Mouse (Mus musculus): ENCODE measurements around the gene Tmem18.
A peak's percentile ranks its signal among the peaks of the same experiment; 100 is the strongest.

Gene Tmem18

GRCm38 (mm10) chr12:30584356-30584740 lies at the start of gene Tmem18:
Gene Tmem18, plus strand, starts transcription at chr12:30584426.
- peak; percentile 83 to 87 for DNase-seq (ENCODE audit: low spot score in 2 of 2)

- no peak for DNase-seq (ENCODE audit: low spot score in 2 of 2)
Measured at GRCm38 (mm10) chr12:30557349-30557748, 26.9 kb upstream of the Tmem18 start.

- no peak for DNase-seq (ENCODE audit: low spot score in 2 of 2)
Measured at GRCm38 (mm10) chr12:30561411-30561810, 22.8 kb upstream of the Tmem18 start.

- DNase-seq (ENCODE audit: low spot score in 2 of 2) = no peak
Measured at GRCm38 (mm10) chr12:30572075-30572474, 12.2 kb upstream of the Tmem18 start.

GRCm38 (mm10) chr12:30575952-30576351 lies 8.3 kb upstream of the Tmem18 start:
- no peak for DNase-seq (ENCODE audit: low spot score in 2 of 2)

- peak; percentile 54 to 79 for DNase-seq (ENCODE audit: low spot score in 2 of 2)
Measured at GRCm38 (mm10) chr12:30578019-30578418, 6.2 kb upstream of the Tmem18 start.

- DNase-seq (ENCODE audit: low spot score in 2 of 2) = no peak
Measured at GRCm38 (mm10) chr12:30581277-30581676, 2.9 kb upstream of the Tmem18 start.

- peak; percentile 23 to 26 for DNase-seq (ENCODE audit: low spot score in 2 of 2)
Measured at GRCm38 (mm10) chr12:30583586-30584355, 455 bp upstream of the Tmem18 start.

GRCm38 (mm10) chr12:30584863-30585262 lies 637 bp downstream of the Tmem18 start:
- DNase-seq (ENCODE audit: low spot score in 2 of 2) = no peak

GRCm38 (mm10) chr12:30591832-30592231 lies 7.6 kb downstream of the Tmem18 start:
- no peak for DNase-seq (ENCODE audit: low spot score in 2 of 2)

GRCm38 (mm10) chr12:30596818-30597407 lies 12.7 kb downstream of the Tmem18 start:
- peak; percentile 40 to 66 for DNase-seq (ENCODE audit: low spot score in 2 of 2)

GRCm38 (mm10) chr12:30598955-30599354 lies 14.7 kb downstream of the Tmem18 start:
- no peak for DNase-seq (ENCODE audit: low spot score in 2 of 2)

GRCm38 (mm10) chr12:30599474-30599873 lies 15.2 kb downstream of the Tmem18 start:
- no peak for DNase-seq (ENCODE audit: low spot score in 2 of 2)

- DNase-seq (ENCODE audit: low spot score in 2 of 2) = no peak
Measured at GRCm38 (mm10) chr12:30599997-30600396, 15.8 kb downstream of the Tmem18 start.

- DNase-seq (ENCODE audit: low spot score in 2 of 2) = no peak
Measured at GRCm38 (mm10) chr12:30604012-30604411, 19.8 kb downstream of the Tmem18 start.

GRCm38 (mm10) chr12:30604876-30605275 lies 20.6 kb downstream of the Tmem18 start:
- DNase-seq (ENCODE audit: low spot score in 2 of 2) = no peak

- no peak for DNase-seq (ENCODE audit: low spot score in 2 of 2)
Measured at GRCm38 (mm10) chr12:30605941-30606340, 21.7 kb downstream of the Tmem18 start.

- no peak for DNase-seq (ENCODE audit: low spot score in 2 of 2)
Measured at GRCm38 (mm10) chr12:30606743-30607142, 22.5 kb downstream of the Tmem18 start.

GRCm38 (mm10) chr12:30618425-30618824 lies 34.2 kb downstream of the Tmem18 start:
- no peak for DNase-seq (ENCODE audit: low spot score in 2 of 2)

- DNase-seq (ENCODE audit: low spot score in 2 of 2) = no peak
Measured at GRCm38 (mm10) chr12:30628466-30628865, 44.2 kb downstream of the Tmem18 start.

- DNase-seq (ENCODE audit: low spot score in 2 of 2) = no peak
Measured at GRCm38 (mm10) chr12:30634534-30634933, 50.3 kb downstream of the Tmem18 start.

Measured in frontal cortex, postnatal 36 days (tissue).